Mouse (Mus musculus) embryonic facial prominence, embryonic 15.5 days (tissue): ENCODE data around the gene Psme2. TPM values are rescaled to one million over a fixed set of nuclear protein-coding genes. Genes with fewer than 3 reads are reported as not detected.

Experiments
- ATAC-seq: fragments of 200-750 bp; cut with Nextera tagmentation; 2 replicates; pipeline ENCODE4 v1.8.0; 2017; ENCODE audit warnings: low read depth, moderate TSS enrichment; ENCODE audit not compliant: insufficient number of reproducible peaks, low FRiP score, low TSS enrichment
- H3K27ac ChIP-seq: fragments of 300-500 bp; sonication (generic); replicated peaks from 2 replicates; pipeline ENCODE4 v1.5.1; 2015; ENCODE audit warnings: mild to moderate bottlenecking, inconsistent platforms
- H3K27me3 ChIP-seq: fragments of 300-500 bp; sonication (generic); 2 replicates; pipeline ENCODE4 v1.6.1; 2015; ENCODE audit warnings: inconsistent platforms
- H3K36me3 ChIP-seq: fragments of 300-500 bp; sonication (generic); 2 replicates; pipeline ENCODE4 v1.6.1; 2015; ENCODE audit warnings: mild to moderate bottlenecking, inconsistent platforms
- H3K4me1 ChIP-seq: fragments of 300-500 bp; sonication (generic); 2 replicates; pipeline ENCODE4 v1.6.1; 2015; ENCODE audit warnings: inconsistent platforms
- H3K4me2 ChIP-seq: fragments of 300-500 bp; sonication (generic); replicated peaks from 2 replicates; pipeline ENCODE4 v1.6.1; 2015; ENCODE audit warnings: mild to moderate bottlenecking, inconsistent platforms
- H3K4me3 ChIP-seq: fragments of 300-500 bp; sonication (generic); replicated peaks from 2 replicates; pipeline ENCODE4 v1.5.1; 2015; ENCODE audit warnings: mild to moderate bottlenecking, inconsistent platforms
- H3K9ac ChIP-seq: fragments of 300-500 bp; sonication (generic); 2 replicates; pipeline ENCODE4 v1.6.1; 2015; ENCODE audit warnings: inconsistent platforms
- H3K9me3 ChIP-seq: fragments of 300-500 bp; sonication (generic); replicated peaks from 2 replicates; pipeline ENCODE4 v1.6.1; 2016; ENCODE audit warnings: inconsistent platforms
- WGBS: fragments of 180-500 bp; shearing (Covaris S2); methylation state at CpG from one replicate; pipeline ENCODE4 v1.1.7; 2015; 5-methylcytosine and 5-hydroxymethylcytosine counted together
- polyA plus RNA-seq: library from polyadenylated mRNA; unstranded; fragments of >200 nt; fragmentation: Nextera tagmentation; extraction: Ambion mirVana; gene quantifications from 2 replicates; pipeline ENCODE4 v1.2.1, GENCODE M21; 2015

Psme2 gene
- polyA plus RNA-seq, 1 experiment from 2014 or later, result 238 TPM

GRCm38 (mm10) chr14:55614565-55615178 lies 23.8 kb upstream of the Psme2 start:
- H3K4me2 ChIP-seq, result no peak overlapping the region
- no peak overlapping the region for H3K4me3 ChIP-seq
- WGBS, result 75% methylated on average over 7 of the region's 7 CpGs
- no peaks in the 10 kb centered on the region for H3K9me3 ChIP-seq
- no peaks in the 10 kb centered on the region for H3K27me3 ChIP-seq
- peaks cover 5% of the 10 kb centered on the region; the same call in 1 of the 2 replicates for H3K36me3 ChIP-seq
- H3K27ac ChIP-seq, result no peak overlapping the region
- H3K4me1 ChIP-seq, result no peaks in the 10 kb centered on the region
- ATAC-seq, result no peak
- H3K9ac ChIP-seq, result no peak overlapping the region

- Histone ChIP-seq H3K27ac (no peak overlapping the region), H3K4me2 (no peak overlapping the region), H3K27me3 (no peaks in the 10 kb centered on the region), H3K9me3 (no peaks in the 10 kb centered on the region), H3K9ac (no peak overlapping the region), H3K4me1 (no peaks in the 10 kb centered on the region), H3K4me3 (no peak overlapping the region), H3K36me3 (peaks cover 17% of the 10 kb centered on the region)
- WGBS, result 62% methylated on average over 6 of the region's 6 CpGs
- ATAC-seq, result no peak
These were observed 22.4 kb upstream of the Psme2 start for GRCm38 (mm10) chr14:55613346-55613745.

GRCm38 (mm10) chr14:55608339-55608738 lies 17.4 kb upstream of the Psme2 start:
- Histone ChIP-seq H3K9ac (no peak overlapping the region), H3K4me2 (no peak overlapping the region), H3K4me3 (no peak overlapping the region), H3K9me3 (no peaks in the 10 kb centered on the region), H3K36me3 (peaks cover 45% of the 10 kb centered on the region), H3K4me1 (peaks cover 17% of the 10 kb centered on the region), H3K27me3 (no peaks in the 10 kb centered on the region), H3K27ac (no peak overlapping the region)
- 91% methylated on average over 6 of the region's 6 CpGs for WGBS
- no peak for ATAC-seq

- H3K4me1 ChIP-seq, result peaks cover 19% of the 10 kb centered on the region
- H3K27ac ChIP-seq, result no peak overlapping the region
- 89% methylated on average over 16 of the region's 16 CpGs for WGBS
- H3K4me2 ChIP-seq, result no peak overlapping the region
- H3K9ac ChIP-seq, result no peak overlapping the region
- H3K4me3 ChIP-seq, result no peak overlapping the region
- no peaks in the 10 kb centered on the region for H3K27me3 ChIP-seq
- H3K9me3 ChIP-seq, result no peaks in the 10 kb centered on the region
- H3K36me3 ChIP-seq, result peaks cover 66% of the 10 kb centered on the region
- ATAC-seq, result no peak
These were observed 15.0 kb upstream of the Psme2 start for GRCm38 (mm10) chr14:55605743-55606459.

- peak overlapping the region; percentile 39; the same call in 1 of the 2 replicates for H3K4me3 ChIP-seq
- H3K4me2 ChIP-seq, result 0 out of 2 replicates have a peak overlapping the region, but pooled peaks have one; percentile 8
- H3K9ac ChIP-seq, result no peak overlapping the region
- WGBS, result 80% methylated on average over 11 of the region's 11 CpGs
- no peaks in the 10 kb centered on the region for H3K27me3 ChIP-seq
- H3K9me3 ChIP-seq, result no peaks in the 10 kb centered on the region
- no peak for ATAC-seq
- H3K27ac ChIP-seq, result no peak overlapping the region
- H3K36me3 ChIP-seq, result peaks cover 72% of the 10 kb centered on the region
- H3K4me1 ChIP-seq, result peaks cover 19% of the 10 kb centered on the region
These were observed 13.9 kb upstream of the Psme2 start for GRCm38 (mm10) chr14:55604823-55605222.

GRCm38 (mm10) chr14:55603633-55604576 lies 13.0 kb upstream of the Psme2 start:
- H3K9ac ChIP-seq, result peak overlapping the region; percentile 2; the same call in 1 of the 2 replicates
- H3K27ac ChIP-seq, result peak overlapping the region; percentile 63
- peaks cover 19% of the 10 kb centered on the region for H3K4me1 ChIP-seq
- 14% methylated on average over 19 of the region's 19 CpGs for WGBS
- H3K9me3 ChIP-seq, result no peaks in the 10 kb centered on the region
- peak overlapping the region; percentile 39 for H3K4me3 ChIP-seq
- peaks cover 75% of the 10 kb centered on the region for H3K36me3 ChIP-seq
- peak overlapping the region; percentile 45 for H3K4me2 ChIP-seq
- ATAC-seq, result peak; percentile 86
- H3K27me3 ChIP-seq, result no peaks in the 10 kb centered on the region

- Histone ChIP-seq H3K27ac (peak within 1 kb of the TSS; percentile 63), H3K9me3 (no peaks in the 10 kb centered on the region), H3K4me1 (peaks cover 19% of the 10 kb centered on the region), H3K4me3 (peak within 1 kb of the TSS; percentile 39), H3K27me3 (no peaks in the 10 kb centered on the region), H3K9ac (peak within 1 kb of the TSS; percentile 2; the same call in 1 of the 2 replicates), H3K4me2 (peak within 1 kb of the TSS; percentile 45), H3K36me3 (peaks cover 75% of the 10 kb centered on the region)
- ATAC-seq, result no peak
- 80% methylated on average over 7 of the region's 7 CpGs for WGBS
These were observed 12.3 kb upstream of the Psme2 start, which contains the start of gene Irf9 for GRCm38 (mm10) chr14:55603271-55603632. Gene Irf9 (plus strand): TSS chr14:55603571.

GRCm38 (mm10) chr14:55598521-55599390 lies 7.8 kb upstream of the Psme2 start:
- no peak overlapping the region for H3K4me3 ChIP-seq
- ATAC-seq, result no peak
- 93% methylated on average over 21 of the region's 21 CpGs for WGBS

GRCm38 (mm10) chr14:55596036-55596690 lies 5.2 kb upstream of the Psme2 start:
- Histone ChIP-seq H3K36me3 (peaks cover 67% of the 10 kb centered on the region), H3K9ac (no peak overlapping the region), H3K9me3 (no peaks in the 10 kb centered on the region), H3K4me2 (no peak overlapping the region), H3K27me3 (no peaks in the 10 kb centered on the region), H3K4me3 (no peak overlapping the region), H3K27ac (no peak overlapping the region), H3K4me1 (peaks cover 12% of the 10 kb centered on the region)
- ATAC-seq, result no peak
- WGBS, result 81% methylated on average over 13 of the region's 13 CpGs

More at GRCm38 (mm10) chr14:55598521-55599390, 7.8 kb upstream of the Psme2 start:
- H3K9ac ChIP-seq, result no peak overlapping the region
- no peaks in the 10 kb centered on the region for H3K9me3 ChIP-seq
- H3K27ac ChIP-seq, result no peak overlapping the region
- no peak overlapping the region for H3K4me2 ChIP-seq
- H3K27me3 ChIP-seq, result no peaks in the 10 kb centered on the region
- H3K4me1 ChIP-seq, result peaks cover 7% of the 10 kb centered on the region
- peaks cover 86% of the 10 kb centered on the region for H3K36me3 ChIP-seq

GRCm38 (mm10) chr14:55592226-55592625 lies 1.3 kb upstream of the Psme2 start:
- peak overlapping the region; percentile 97 for H3K27ac ChIP-seq
- H3K4me2 ChIP-seq, result peak overlapping the region; percentile 93
- no peak for ATAC-seq
- no peaks in the 10 kb centered on the region for H3K27me3 ChIP-seq
- peak overlapping the region; percentile 98 for H3K4me3 ChIP-seq
- peak overlapping the region; percentile 94 for H3K9ac ChIP-seq
- H3K36me3 ChIP-seq, result peaks cover 42% of the 10 kb centered on the region
- WGBS, result 2% methylated on average over 16 of the region's 16 CpGs
- H3K4me1 ChIP-seq, result peaks cover 19% of the 10 kb centered on the region
- H3K9me3 ChIP-seq, result no peaks in the 10 kb centered on the region
